Mouse (Mus musculus) adrenal gland, adult 2 months (tissue): ENCODE results near the gene Tmsb15b1. TPM values are rescaled to one million over a fixed set of nuclear protein-coding genes. Genes with fewer than 3 reads are reported as not detected.

Experiments used
- polyA plus RNA-seq: library from polyadenylated mRNA; depleted of rRNA; stranded (reverse); fragments of >200 nt; gene quantifications from 2 replicates; pipeline ENCODE4 v1.2.3, GENCODE M21; 2012; rRNA removed
- total RNA-seq, 2 experiments: library from RNA; stranded (reverse); gene quantifications; 2 replicates each; pipeline ENCODE4 v1.2.3; 2021

Gene Tmsb15b1
- total and polyA plus RNA-seq, 3 experiments, result 0.89 to 7.3 TPM; not detected in 1

Other genes starting within 250 kb of the Tmsb15b1 start
- gene Morf4l2, start 233.2 kb downstream of the Tmsb15b1 start, total RNA-seq, result 100 to 1,000 TPM; 323 to 342 TPM
- 10.3 and 10.5 TPM in 2 replicates for gene Morf4l2, start 233.2 kb downstream of the Tmsb15b1 start, polyA plus RNA-seq
- under 1 TPM; 0.14 TPM for gene Glra4, start 196.7 kb downstream of the Tmsb15b1 start, total RNA-seq
- not detected in 2 replicates for gene Glra4, start 196.7 kb downstream of the Tmsb15b1 start, polyA plus RNA-seq
- gene Plp1, start 154.2 kb downstream of the Tmsb15b1 start, total RNA-seq, result 1 to 10 TPM; 3.6 to 4.0 TPM
- 3.0 and 4.6 TPM in 2 replicates for gene Plp1, start 154.2 kb downstream of the Tmsb15b1 start, polyA plus RNA-seq
- under 1 TPM; 0.12 to 0.66 TPM for gene Rab9b, start 108.1 kb downstream of the Tmsb15b1 start, total RNA-seq
- gene Rab9b, start 108.1 kb downstream of the Tmsb15b1 start, polyA plus RNA-seq, result 0.08 and 0.11 TPM in 2 replicates
- gene H2bfm, start 49.5 kb downstream of the Tmsb15b1 start, total RNA-seq, result not detected
- not detected in 2 replicates for gene H2bfm, start 49.5 kb downstream of the Tmsb15b1 start, polyA plus RNA-seq
- 10 to 100 TPM; 15.2 to 22.7 TPM for gene Tmsb15b2, start 1.4 kb downstream of the Tmsb15b1 start, total RNA-seq
- gene Tmsb15b2, start 1.4 kb downstream of the Tmsb15b1 start, polyA plus RNA-seq, result not detected in 2 replicates
- gene Tmsb15l, start within 50 bp of the Tmsb15b1 start, total RNA-seq, result 1 to 10 TPM in 1 of 2 experiments, under 1 TPM in 1; 0.52 to 2.4 TPM
- gene Tmsb15l, start within 50 bp of the Tmsb15b1 start, polyA plus RNA-seq, result 0.23 and 0.65 TPM in 2 replicates
- gene Zcchc18, start 16.3 kb upstream of the Tmsb15b1 start, total RNA-seq, result 10 to 100 TPM in 1 of 2 experiments, 1 to 10 TPM in 1; 8.9 to 16.9 TPM
- 1.7 and 2.8 TPM in 2 replicates for gene Zcchc18, start 16.3 kb upstream of the Tmsb15b1 start, polyA plus RNA-seq
- gene Slc25a53, start 61.4 kb upstream of the Tmsb15b1 start, total RNA-seq, result 1 to 10 TPM; 5.7 to 6.1 TPM
- gene Slc25a53, start 61.4 kb upstream of the Tmsb15b1 start, polyA plus RNA-seq, result 1.1 and 1.3 TPM in 2 replicates
- 1 to 10 TPM; 4.6 to 6.5 TPM for gene Fam199x, start 72.7 kb upstream of the Tmsb15b1 start, total RNA-seq
- gene Fam199x, start 72.7 kb upstream of the Tmsb15b1 start, polyA plus RNA-seq, result 0.55 and 0.58 TPM in 2 replicates
- not detected for gene Esx1, start 145.2 kb upstream of the Tmsb15b1 start, total RNA-seq
- not detected in 2 replicates for gene Esx1, start 145.2 kb upstream of the Tmsb15b1 start, polyA plus RNA-seq